Mouse (Mus musculus) neural tube, embryonic 12.5 days (tissue): ENCODE measurements around the gene Syne1. TPM values are rescaled to one million over a fixed set of nuclear protein-coding genes. Genes with fewer than 3 reads are reported as not detected.

Source experiments
- ATAC-seq: fragments of 200-750 bp; cut with Nextera tagmentation; 2 replicates; pipeline ENCODE4 v1.8.0; 2017; ENCODE audit warnings: low read depth, mild to moderate bottlenecking, moderate TSS enrichment, moderate library complexity; ENCODE audit not compliant: low FRiP score
- H3K27ac ChIP-seq: fragments of 300-500 bp; sonication (generic); 2 replicates; pipeline ENCODE4 v1.5.1; 2016
- H3K27me3 ChIP-seq: fragments of 300-500 bp; sonication (generic); replicated peaks from 2 replicates; pipeline ENCODE4 v1.6.1; 2016; ENCODE audit warnings: mild to moderate bottlenecking
- H3K36me3 ChIP-seq: fragments of 300-500 bp; sonication (generic); 2 replicates; pipeline ENCODE4 v1.6.1; 2016; ENCODE audit warnings: mild to moderate bottlenecking
- H3K4me1 ChIP-seq: fragments of 300-500 bp; sonication (generic); 2 replicates; pipeline ENCODE4 v1.6.1; 2016
- H3K4me2 ChIP-seq: fragments of 300-500 bp; sonication (generic); replicated peaks from 2 replicates; pipeline ENCODE4 v1.6.1; 2016; ENCODE audit warnings: mild to moderate bottlenecking
- H3K4me3 ChIP-seq: fragments of 300-500 bp; sonication (generic); 2 replicates; pipeline ENCODE4 v1.5.1; 2016
- H3K9ac ChIP-seq: fragments of 300-500 bp; sonication (generic); 2 replicates; pipeline ENCODE4 v1.6.1; 2016; ENCODE audit warnings: mild to moderate bottlenecking
- H3K9me3 ChIP-seq: fragments of 300-500 bp; sonication (generic); 2 replicates; pipeline ENCODE4 v1.6.1; 2016; ENCODE audit warnings: mild to moderate bottlenecking
- WGBS: fragments of 180-500 bp; shearing (Covaris S2); methylation state at CpG from one replicate; pipeline ENCODE4 v1.1.7; 2016; 5-methylcytosine and 5-hydroxymethylcytosine counted together
- polyA plus RNA-seq: library from polyadenylated mRNA; unstranded; fragments of >200 nt; fragmentation: Nextera tagmentation; extraction: Ambion mirVana; gene quantifications from 2 replicates; pipeline ENCODE4 v1.2.1, GENCODE M21; 2016

Syne1 gene
- polyA plus RNA-seq, 1 experiment from 2014 or later, result 5.9 TPM

GRCm38 (mm10) chr10:5087336-5087735 lies 463.9 kb downstream of the Syne1 start:
- ATAC-seq, result no peak
- Histone ChIP-seq H3K27ac (no peak overlapping the region), H3K4me2 (no peak overlapping the region), H3K9ac (no peak overlapping the region), H3K27me3 (no peaks in the 10 kb centered on the region), H3K4me3 (no peak overlapping the region), H3K4me1 (no peaks in the 10 kb centered on the region), H3K9me3 (no peaks in the 10 kb centered on the region), H3K36me3 (no peaks in the 10 kb centered on the region)
- WGBS, result 83% methylated on average over 7 of the region's 7 CpGs

GRCm38 (mm10) chr10:5086329-5086728 lies 465.0 kb downstream of the Syne1 start:
- H3K4me3 ChIP-seq, result no peak overlapping the region
- no peaks in the 10 kb centered on the region for H3K36me3 ChIP-seq
- H3K27ac ChIP-seq, result no peak overlapping the region
- ATAC-seq, result no peak
- 82% methylated on average over 6 of the region's 6 CpGs for WGBS
- no peaks in the 10 kb centered on the region for H3K9me3 ChIP-seq
- no peaks in the 10 kb centered on the region for H3K27me3 ChIP-seq
- no peak overlapping the region for H3K9ac ChIP-seq
- no peak overlapping the region for H3K4me2 ChIP-seq
- H3K4me1 ChIP-seq, result no peaks in the 10 kb centered on the region

- ATAC-seq, result no peak
- Histone ChIP-seq H3K27ac (no peak overlapping the region), H3K4me2 (no peak overlapping the region), H3K27me3 (no peaks in the 10 kb centered on the region), H3K9ac (no peak overlapping the region), H3K36me3 (no peaks in the 10 kb centered on the region), H3K9me3 (no peaks in the 10 kb centered on the region), H3K4me1 (no peaks in the 10 kb centered on the region), H3K4me3 (no peak overlapping the region)
- 82% methylated on average over 5 of the region's 5 CpGs for WGBS
Measured at GRCm38 (mm10) chr10:5085792-5086191, 465.5 kb downstream of the Syne1 start.

- Histone ChIP-seq H3K27ac (no peak overlapping the region), H3K9me3 (no peaks in the 10 kb centered on the region), H3K36me3 (no peaks in the 10 kb centered on the region), H3K9ac (no peak overlapping the region), H3K4me1 (no peaks in the 10 kb centered on the region), H3K4me3 (no peak overlapping the region), H3K4me2 (no peak overlapping the region), H3K27me3 (no peaks in the 10 kb centered on the region)
- ATAC-seq, result no peak
- WGBS, result 86% methylated on average over 6 of the region's 6 CpGs
Measured at GRCm38 (mm10) chr10:5083716-5084115, 467.6 kb downstream of the Syne1 start.

- no peaks in the 10 kb centered on the region for H3K9me3 ChIP-seq
- no peaks in the 10 kb centered on the region for H3K4me1 ChIP-seq
- H3K4me3 ChIP-seq, result no peak overlapping the region
- no peak overlapping the region for H3K27ac ChIP-seq
- H3K9ac ChIP-seq, result no peak overlapping the region
- no peaks in the 10 kb centered on the region for H3K27me3 ChIP-seq
- ATAC-seq, result no peak
- no peak overlapping the region for H3K4me2 ChIP-seq
- no peaks in the 10 kb centered on the region for H3K36me3 ChIP-seq
- 80% methylated on average over 9 of the region's 9 CpGs for WGBS
Measured at GRCm38 (mm10) chr10:5079945-5080468, 471.3 kb downstream of the Syne1 start.

- no peak overlapping the region for H3K4me3 ChIP-seq
- ATAC-seq, result no peak
- H3K27ac ChIP-seq, result no peak overlapping the region
- no peaks in the 10 kb centered on the region for H3K27me3 ChIP-seq
- H3K4me1 ChIP-seq, result no peaks in the 10 kb centered on the region
- WGBS, result 90% methylated on average over 7 of the region's 7 CpGs
- no peak overlapping the region for H3K9ac ChIP-seq
- H3K4me2 ChIP-seq, result no peak overlapping the region
- H3K9me3 ChIP-seq, result no peaks in the 10 kb centered on the region
- H3K36me3 ChIP-seq, result no peaks in the 10 kb centered on the region
Measured at GRCm38 (mm10) chr10:5075724-5076123, 475.6 kb downstream of the Syne1 start.

- ATAC-seq, result no peak
- Histone ChIP-seq H3K36me3 (no peaks in the 10 kb centered on the region), H3K4me1 (no peaks in the 10 kb centered on the region), H3K27ac (no peak overlapping the region), H3K9me3 (no peaks in the 10 kb centered on the region), H3K4me2 (no peak overlapping the region), H3K9ac (no peak overlapping the region), H3K27me3 (no peaks in the 10 kb centered on the region), H3K4me3 (no peak overlapping the region)
- 87% methylated on average over 8 of the region's 8 CpGs for WGBS
Measured at GRCm38 (mm10) chr10:5072054-5072453, 479.2 kb downstream of the Syne1 start.

GRCm38 (mm10) chr10:5070941-5071231 lies 480.4 kb downstream of the Syne1 start:
- Histone ChIP-seq H3K36me3 (no peaks in the 10 kb centered on the region), H3K9ac (no peak overlapping the region), H3K27ac (no peak overlapping the region), H3K4me1 (no peaks in the 10 kb centered on the region), H3K9me3 (no peaks in the 10 kb centered on the region), H3K4me3 (no peak overlapping the region), H3K27me3 (no peaks in the 10 kb centered on the region), H3K4me2 (no peak overlapping the region)
- no peak for ATAC-seq
- 81% methylated on average over 3 of the region's 3 CpGs for WGBS

- Histone ChIP-seq H3K9me3 (no peaks in the 10 kb centered on the region), H3K9ac (no peak overlapping the region), H3K36me3 (no peaks in the 10 kb centered on the region), H3K27ac (no peak overlapping the region), H3K27me3 (no peaks in the 10 kb centered on the region), H3K4me2 (no peak overlapping the region), H3K4me1 (no peaks in the 10 kb centered on the region), H3K4me3 (no peak overlapping the region)
- no peak for ATAC-seq
- 89% methylated on average over 11 of the region's 11 CpGs for WGBS
Measured at GRCm38 (mm10) chr10:5070168-5070940, 480.9 kb downstream of the Syne1 start.

- ATAC-seq, result no peak
- Histone ChIP-seq H3K4me1 (no peaks in the 10 kb centered on the region), H3K9ac (no peak within 1 kb of the TSS), H3K9me3 (no peaks in the 10 kb centered on the region), H3K4me3 (no peak within 1 kb of the TSS), H3K4me2 (no peak within 1 kb of the TSS), H3K36me3 (no peaks in the 10 kb centered on the region), H3K27me3 (no peaks in the 10 kb centered on the region), H3K27ac (no peak within 1 kb of the TSS)
- 84% methylated on average over 14 of the region's 14 CpGs for WGBS
Measured at GRCm38 (mm10) chr10:5068676-5069265, 482.5 kb downstream of the Syne1 start, which contains the start of gene Gm10097. TSS of gene Gm10097 (plus strand) at chr10:5069192.

GRCm38 (mm10) chr10:5067113-5067512 lies 484.2 kb downstream of the Syne1 start:
- no peak for ATAC-seq
- Histone ChIP-seq H3K27me3 (no peaks in the 10 kb centered on the region), H3K36me3 (no peaks in the 10 kb centered on the region), H3K4me1 (no peaks in the 10 kb centered on the region), H3K27ac (no peak overlapping the region), H3K9me3 (no peaks in the 10 kb centered on the region), H3K4me2 (no peak overlapping the region), H3K4me3 (no peak overlapping the region), H3K9ac (no peak overlapping the region)
- 90% methylated on average over 3 of the region's 3 CpGs for WGBS

- Histone ChIP-seq H3K27me3 (no peaks in the 10 kb centered on the region), H3K4me1 (no peaks in the 10 kb centered on the region), H3K9ac (no peak overlapping the region), H3K9me3 (no peaks in the 10 kb centered on the region), H3K4me3 (no peak overlapping the region), H3K27ac (no peak overlapping the region), H3K36me3 (no peaks in the 10 kb centered on the region), H3K4me2 (no peak overlapping the region)
- 84% methylated on average over 2 of the region's 2 CpGs for WGBS
- ATAC-seq, result no peak
Measured at GRCm38 (mm10) chr10:5059983-5060382, 491.3 kb downstream of the Syne1 start.

- Histone ChIP-seq H3K36me3 (no peaks in the 10 kb centered on the region), H3K4me2 (no peak overlapping the region), H3K4me1 (no peaks in the 10 kb centered on the region), H3K27me3 (no peaks in the 10 kb centered on the region), H3K27ac (no peak overlapping the region), H3K9me3 (no peaks in the 10 kb centered on the region), H3K9ac (no peak overlapping the region), H3K4me3 (no peak overlapping the region)
- no peak for ATAC-seq
- 84% methylated on average over 2 of the region's 2 CpGs for WGBS
Measured at GRCm38 (mm10) chr10:5058876-5059275, 492.4 kb downstream of the Syne1 start.
